Mouse (Mus musculus) liver, adult 2 months (tissue): ENCODE measurements around the gene Fut7. TPM values are rescaled to one million over a fixed set of nuclear protein-coding genes. Genes with fewer than 3 reads are reported as not detected.

Source experiments
- DNase-seq: peaks from one replicate; pipeline ENCODE4 v3.0.0-alpha.2; 2011; ENCODE audit warnings: low read depth, low spot score; ENCODE audit errors: extremely low read depth
- H3K27ac ChIP-seq: fragments of 200-500 bp; replicated peaks from 2 replicates; pipeline ENCODE4 v1.5.1; 2012; ENCODE audit warnings: low read depth, mild to moderate bottlenecking, control low read depth, inconsistent platforms, low read length; ENCODE audit not compliant: insufficient read depth
- H3K27me3 ChIP-seq: fragments of 200-500 bp; 2 replicates; pipeline ENCODE4 v1.6.1; 2012; ENCODE audit warnings: mild to moderate bottlenecking, moderate library complexity, low read length, inconsistent platforms; ENCODE audit not compliant: control insufficient read depth, insufficient read depth
- H3K36me3 ChIP-seq: fragments of 200-500 bp; 2 replicates; pipeline ENCODE4 v1.6.1; 2012; ENCODE audit warnings: low read length, inconsistent platforms; ENCODE audit not compliant: control insufficient read depth, insufficient read depth
- H3K4me1 ChIP-seq: fragments of 200-500 bp; 2 replicates; pipeline ENCODE4 v1.6.1; 2011; ENCODE audit warnings: low read length; ENCODE audit not compliant: control insufficient read depth, insufficient read depth
- H3K4me3 ChIP-seq: fragments of 200-500 bp; 2 replicates; pipeline ENCODE4 v1.5.1; 2011; ENCODE audit warnings: low read depth, mild to moderate bottlenecking, control low read depth, low read length, moderate library complexity; ENCODE audit not compliant: insufficient read depth
- H3K79me2 ChIP-seq: fragments of 200-500 bp; 2 replicates; pipeline ENCODE4 v1.6.1; 2012; ENCODE audit warnings: inconsistent platforms, mild to moderate bottlenecking, low read length, moderate library complexity; ENCODE audit not compliant: control insufficient read depth, insufficient read depth
- H3K9ac ChIP-seq: fragments of 200-500 bp; 2 replicates; pipeline ENCODE4 v1.6.1; 2012; ENCODE audit warnings: low read depth, mild to moderate bottlenecking, control low read depth, inconsistent platforms, low read length
- CTCF ChIP-seq: fragments of 200-500 bp; IDR thresholded peaks from 2 replicates; pipeline ENCODE4 v1.5.1; 2011; ENCODE audit warnings: low read depth, low read length, control low read depth
- POLR2A ChIP-seq: fragments of 200-500 bp; IDR thresholded peaks from 2 replicates; pipeline ENCODE4 v1.6.1; 2011; ENCODE audit warnings: low read length, control low read depth; ENCODE audit not compliant: insufficient read depth; ENCODE audit errors: extremely low read depth
- WGBS: fragments of 180-500 bp; shearing (Covaris S2); methylation state at CpG from one replicate; pipeline ENCODE4 v1.1.7; 2018; 5-methylcytosine and 5-hydroxymethylcytosine counted together
- polyA plus RNA-seq: library from polyadenylated mRNA; depleted of rRNA; stranded (reverse); fragments of >200 nt; gene quantifications from 2 replicates; pipeline ENCODE4 v1.2.3, GENCODE M21; 2012
- total RNA-seq: library from RNA; depleted of rRNA; stranded (reverse); fragments of >200 nt; gene quantifications from 2 replicates; pipeline ENCODE4 v1.2.3, GENCODE M21; 2014

Gene Fut7
- total and polyA plus RNA-seq, 2 experiments, result 0.21 TPM; not detected in 1

DNA sequence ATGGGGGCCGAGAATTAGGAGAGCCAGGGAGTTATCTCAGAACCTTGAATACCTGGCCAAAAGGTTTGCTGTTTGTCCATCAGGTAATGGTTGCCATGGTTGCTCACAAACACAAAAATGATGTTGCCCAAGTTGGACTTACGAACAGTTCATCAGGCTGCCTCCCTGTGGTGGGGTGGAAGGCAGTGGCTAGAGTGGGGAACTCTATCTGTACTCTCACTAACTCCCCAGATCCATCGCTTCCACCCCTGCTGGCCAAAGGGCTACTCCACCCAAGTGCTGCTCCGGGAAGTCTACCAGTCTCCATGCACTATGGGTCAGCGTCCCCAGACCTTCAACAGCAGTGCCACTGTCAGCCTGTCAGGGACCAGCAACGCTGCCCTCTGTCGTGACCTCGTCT lies 24.0 kb upstream of the Fut7 start, which contains the start of gene Npdc1:
Gene Npdc1 (plus strand): TSS at position 301 of the 400 bp plus-strand sequence.
- peaks cover 3% of the 10 kb centered on the region; the same call in 1 of the 2 replicates for H3K4me1 ChIP-seq
- peaks cover 6% of the 10 kb centered on the region for H3K27me3 ChIP-seq
- 72% methylated on average over 8 of the region's 8 CpGs for WGBS
- H3K27ac ChIP-seq, result no peak within 1 kb of the TSS
- H3K9ac ChIP-seq, result no peak within 1 kb of the TSS
- DNase-seq, result no peak
- TF ChIP-seq CTCF, result no peak
- TF ChIP-seq POLR2A, result no peak
- H3K79me2 ChIP-seq, result no peaks in the 10 kb centered on the region
- no peaks in the 10 kb centered on the region for H3K36me3 ChIP-seq
- no peak within 1 kb of the TSS for H3K4me3 ChIP-seq

DNA sequence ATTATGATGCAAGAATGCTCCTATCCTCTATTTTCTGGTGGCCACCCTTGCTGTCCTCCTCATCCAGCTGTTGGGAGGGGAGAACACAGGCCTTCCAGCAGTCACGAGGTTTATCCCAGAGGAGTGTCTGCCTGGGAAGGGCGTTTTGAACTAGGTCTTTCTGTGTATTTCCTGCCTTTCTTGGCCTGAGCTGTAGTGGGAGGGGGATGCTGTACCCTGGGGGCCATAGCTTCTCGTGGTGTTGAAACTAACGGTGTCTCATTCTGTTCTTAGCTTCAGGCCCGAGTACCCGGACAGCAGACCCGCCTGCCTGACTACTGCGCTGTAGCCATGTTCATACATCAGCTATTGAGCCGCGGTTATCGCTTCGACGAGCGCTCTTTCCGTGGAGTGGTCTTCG lies 22.8 kb upstream of the Fut7 start:
- H3K4me1 ChIP-seq, result peaks cover 3% of the 10 kb centered on the region; the same call in 1 of the 2 replicates
- no peak for DNase-seq
- TF ChIP-seq POLR2A, result no peak
- no peak for TF ChIP-seq CTCF
- no peaks in the 10 kb centered on the region for H3K36me3 ChIP-seq
- H3K4me3 ChIP-seq, result no peak overlapping the region
- peaks cover 6% of the 10 kb centered on the region for H3K27me3 ChIP-seq
- 29% methylated on average over 16 of the region's 16 CpGs for WGBS
- no peak overlapping the region for H3K27ac ChIP-seq
- H3K79me2 ChIP-seq, result no peaks in the 10 kb centered on the region
- no peak overlapping the region for H3K9ac ChIP-seq

DNA sequence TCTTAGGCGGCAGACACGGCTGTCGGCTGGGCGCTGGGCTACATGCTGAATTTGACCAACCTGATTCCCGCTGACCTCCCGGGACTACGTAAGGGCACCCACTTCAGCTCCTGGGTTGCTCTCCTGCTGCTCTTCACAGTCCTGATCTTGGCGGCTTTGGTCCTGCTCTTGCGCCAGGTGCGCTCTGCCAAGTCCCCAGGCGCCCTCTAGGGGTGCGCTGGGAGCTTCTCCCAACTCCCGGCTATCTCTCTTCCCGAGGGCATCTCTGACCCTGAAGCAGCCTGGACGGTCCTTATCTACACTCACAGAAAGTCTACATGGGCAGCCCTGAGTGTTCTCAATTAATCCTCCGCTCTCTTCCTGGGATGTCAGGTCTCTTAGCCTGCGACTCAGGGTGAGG lies 22.3 kb upstream of the Fut7 start:
- Histone ChIP-seq H3K27ac (no peak overlapping the region), H3K4me3 (no peak overlapping the region), H3K36me3 (no peaks in the 10 kb centered on the region), H3K4me1 (peaks cover 3% of the 10 kb centered on the region; the same call in 1 of the 2 replicates), H3K27me3 (peaks cover 6% of the 10 kb centered on the region), H3K79me2 (no peaks in the 10 kb centered on the region), H3K9ac (no peak overlapping the region)
- DNase-seq, result peak; percentile 53
- 7% methylated on average over 17 of the region's 17 CpGs for WGBS
- no peak for TF ChIP-seq POLR2A
- peak; percentile 87 for TF ChIP-seq CTCF

DNA sequence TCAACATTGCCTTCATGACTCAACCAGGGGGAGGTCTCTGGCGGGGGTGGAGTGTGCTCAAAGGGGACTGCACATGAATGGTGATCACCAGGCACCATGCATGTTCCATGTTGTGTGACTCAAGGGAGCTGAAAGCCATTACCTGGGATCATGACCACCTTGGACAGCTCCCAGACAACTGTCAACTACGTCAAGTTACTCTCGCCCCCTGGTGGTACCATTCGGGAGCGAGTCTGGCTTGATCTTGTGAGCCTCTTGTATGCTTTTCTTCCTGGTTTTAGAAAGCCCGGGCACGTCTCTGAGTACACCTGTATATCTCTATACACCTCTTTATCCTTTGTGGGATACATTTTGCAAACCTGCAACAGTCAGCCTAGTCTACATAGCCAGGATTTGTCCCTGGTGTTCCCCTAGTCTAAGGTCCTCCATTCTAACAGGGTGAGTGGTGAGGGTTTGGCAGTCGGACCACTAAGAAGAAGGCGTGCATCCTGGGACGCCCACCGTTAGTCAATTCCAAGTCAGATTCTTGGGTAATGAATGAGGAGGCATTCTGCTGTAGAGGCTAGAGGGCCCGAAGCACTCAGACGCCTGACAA lies 20.6 kb upstream of the Fut7 start:
- 5% methylated on average over 13 of the region's 13 CpGs for WGBS
- H3K79me2 ChIP-seq, result no peaks in the 10 kb centered on the region
- H3K27me3 ChIP-seq, result peaks cover 6% of the 10 kb centered on the region
- peak overlapping the region; percentile 74; the same call in 1 of the 2 replicates for H3K4me3 ChIP-seq
- no peak overlapping the region for H3K9ac ChIP-seq
- no peak overlapping the region for H3K27ac ChIP-seq
- no peaks in the 10 kb centered on the region for H3K4me1 ChIP-seq
- H3K36me3 ChIP-seq, result no peaks in the 10 kb centered on the region
- TF ChIP-seq POLR2A (no peak), CTCF (peak; percentile 72)
- DNase-seq, result peak; percentile 42

DNA sequence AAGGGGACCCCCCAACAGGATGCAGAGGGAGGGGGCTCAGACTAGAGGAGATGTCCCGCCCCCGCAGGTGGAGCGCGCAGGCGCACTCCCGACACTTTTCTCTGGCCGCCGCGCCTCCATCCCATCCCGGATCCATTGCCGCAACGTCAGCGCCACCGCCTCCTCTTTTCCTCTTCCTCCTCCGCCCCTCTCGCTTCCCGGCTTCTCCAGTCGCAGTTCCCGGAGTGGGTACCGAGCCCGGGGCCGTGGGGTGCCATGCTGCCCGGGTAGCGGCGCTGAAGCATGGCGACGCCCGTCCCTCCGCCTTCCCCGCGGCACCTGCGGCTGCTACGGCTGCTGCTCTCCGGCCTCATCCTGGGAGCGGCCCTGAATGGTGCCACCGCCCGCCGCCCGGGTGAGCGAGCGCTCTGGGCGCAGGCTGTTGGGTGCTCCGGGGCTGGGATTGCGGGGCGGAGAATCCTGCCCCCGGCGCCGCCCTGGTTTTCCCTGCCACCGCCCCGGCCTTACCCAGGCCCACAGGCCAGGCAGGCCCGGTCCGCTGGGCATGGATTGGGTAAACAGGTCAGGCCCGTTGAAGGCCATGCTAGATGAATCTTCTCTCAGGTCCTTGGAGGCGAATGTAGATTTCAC lies 20.0 kb upstream of the Fut7 start:
- H3K27ac ChIP-seq, result no peak overlapping the region
- H3K79me2 ChIP-seq, result no peaks in the 10 kb centered on the region
- H3K27me3 ChIP-seq, result peaks cover 6% of the 10 kb centered on the region
- no peaks in the 10 kb centered on the region for H3K36me3 ChIP-seq
- TF ChIP-seq CTCF (no peak), POLR2A (0 out of 2 replicates have a peak, but pooled peaks have one; percentile 12)
- H3K4me1 ChIP-seq, result no peaks in the 10 kb centered on the region
- WGBS, result 4% methylated on average over 52 of the region's 54 CpGs
- peak overlapping the region; percentile 74 for H3K4me3 ChIP-seq
- DNase-seq, result no peak
- peak overlapping the region; percentile 78 for H3K9ac ChIP-seq

DNA sequence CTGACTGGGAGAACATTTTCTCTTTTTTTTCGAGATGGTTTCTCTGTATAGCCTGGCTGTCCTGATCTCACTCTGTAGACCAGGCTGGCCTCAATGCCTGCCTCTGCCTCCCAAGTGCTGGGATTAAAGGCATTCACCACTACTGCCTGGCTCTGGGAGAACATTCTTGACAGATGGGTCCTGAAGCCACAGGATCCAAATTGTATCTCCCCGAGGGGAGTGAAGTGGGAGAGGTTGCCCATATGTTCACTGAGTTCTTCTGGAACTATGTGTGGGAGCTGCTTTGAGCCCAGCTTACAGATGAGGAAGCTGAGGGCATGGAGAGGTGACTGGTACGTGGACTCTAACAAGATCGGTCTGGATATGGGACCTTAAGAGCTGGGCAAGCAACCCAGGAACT lies 19.1 kb upstream of the Fut7 start:
- Histone ChIP-seq H3K27ac (no peak overlapping the region), H3K36me3 (no peaks in the 10 kb centered on the region), H3K4me1 (no peaks in the 10 kb centered on the region), H3K27me3 (peaks cover 6% of the 10 kb centered on the region), H3K79me2 (no peaks in the 10 kb centered on the region), H3K4me3 (no peak overlapping the region), H3K9ac (no peak overlapping the region)
- 82% methylated on average over 4 of the region's 4 CpGs for WGBS
- DNase-seq, result no peak
- TF ChIP-seq CTCF, result no peak
- no peak for TF ChIP-seq POLR2A
